Mouse (Mus musculus) brain, adult 2 months (tissue): ENCODE measurements around the gene Galnt2.
A peak's percentile ranks its signal among the peaks of the same experiment; 100 is the strongest.

ENCODE experiments used
- DNase-seq: peaks from one replicate; pipeline ENCODE4 v3.0.0; 2011; ENCODE audit warnings: low read depth, low spot score

Gene Galnt2

DNA sequence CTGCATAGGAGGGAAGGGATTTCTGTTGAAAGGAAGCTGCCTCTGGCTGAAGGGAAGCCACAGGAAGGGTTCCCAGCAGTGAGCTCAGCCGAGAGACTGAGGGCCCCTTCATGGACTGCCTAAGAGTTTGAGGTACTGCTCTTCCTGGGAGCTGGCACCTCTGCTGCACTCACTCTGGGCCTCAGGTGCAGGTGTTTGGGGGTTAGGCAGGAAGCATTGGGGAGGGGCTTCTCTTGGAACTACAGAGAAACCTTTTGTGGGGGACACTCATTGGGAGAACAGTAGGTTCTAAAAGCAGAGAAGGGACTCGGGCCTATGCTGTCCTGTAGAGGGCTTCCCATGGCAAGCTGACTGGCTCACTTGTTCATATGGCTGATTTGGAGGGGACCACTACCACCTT is 3.3 kb downstream of the Galnt2 start:
- DNase-seq, result no peak

DNA sequence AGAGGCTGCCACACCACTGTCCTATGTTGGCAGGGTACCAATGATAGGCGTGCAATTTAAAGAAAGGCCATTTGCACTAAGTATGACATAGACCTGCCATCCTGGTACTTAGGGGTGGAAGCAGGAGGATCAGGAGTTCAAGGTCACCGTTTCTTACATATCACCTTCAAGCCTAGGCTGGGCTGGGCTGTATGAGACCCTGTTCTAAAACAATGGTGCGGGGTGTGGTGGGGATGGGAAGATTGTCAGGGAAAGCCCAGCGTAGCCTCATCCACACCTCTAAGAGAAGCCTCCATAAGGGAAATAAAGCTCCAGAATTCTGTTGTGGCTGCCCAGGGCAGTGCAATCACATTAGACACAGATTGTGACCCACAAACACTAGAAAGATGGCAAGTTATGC is 4.3 kb downstream of the Galnt2 start:
- DNase-seq, result no peak

DNA sequence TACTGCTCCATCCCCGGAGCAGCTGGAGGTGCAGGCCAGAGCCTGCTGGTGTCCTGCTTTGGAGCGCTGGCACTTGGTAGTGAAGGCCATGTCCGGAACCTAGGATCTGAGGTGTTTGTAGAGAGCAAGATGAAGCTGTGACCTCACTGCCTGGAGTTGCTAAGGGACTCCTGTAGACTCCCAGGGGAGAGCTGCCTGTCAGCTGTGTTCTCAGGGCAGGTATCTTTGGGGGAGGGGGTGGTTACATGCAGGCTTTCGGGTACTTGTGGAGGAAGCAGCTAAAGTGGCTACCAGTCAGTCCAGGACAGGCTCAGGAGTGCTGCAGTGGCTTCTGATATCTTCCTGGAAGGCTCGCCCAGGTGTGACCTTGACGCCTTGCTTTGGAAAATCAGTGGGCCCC is 8.2 kb downstream of the Galnt2 start:
- no peak for DNase-seq

DNA sequence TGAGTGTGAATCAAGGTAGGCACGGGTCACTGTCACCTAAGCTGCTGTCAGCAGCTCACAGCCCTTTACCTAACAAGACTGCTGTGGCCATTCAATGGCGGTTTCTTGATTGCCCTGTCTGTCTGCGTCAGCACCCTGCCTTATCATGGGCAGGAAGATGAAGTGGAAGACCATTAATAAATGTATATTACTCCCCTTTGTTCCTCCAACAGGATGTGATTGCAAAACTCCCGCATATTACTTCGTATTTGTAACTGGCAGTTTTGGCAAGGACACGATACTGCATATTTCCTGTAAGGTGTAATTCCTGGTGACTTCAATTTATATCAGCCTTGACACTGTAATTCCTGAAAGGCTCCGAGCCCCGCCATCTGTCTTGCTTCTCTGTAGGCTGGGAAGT is 9.7 kb downstream of the Galnt2 start:
- no peak for DNase-seq

DNA sequence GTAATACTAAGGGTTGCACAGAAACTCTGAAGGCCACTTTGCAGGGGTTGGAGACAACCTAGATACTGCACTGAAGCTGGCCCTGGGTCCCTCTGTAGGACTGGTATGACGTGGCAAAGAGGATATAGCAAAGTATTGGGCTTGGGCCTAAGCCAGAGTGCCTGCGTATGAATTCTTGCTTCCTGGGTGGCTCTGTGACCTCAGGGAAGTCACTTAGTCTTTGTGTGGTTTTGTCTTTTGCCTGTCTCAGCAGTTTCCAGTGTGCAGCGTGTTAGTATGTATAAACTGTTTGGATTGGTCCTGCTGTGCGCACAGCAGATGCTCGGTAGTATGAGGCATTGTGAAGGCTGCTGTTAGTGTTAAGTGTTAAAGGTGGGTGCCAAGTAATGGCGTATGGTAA is 11.0 kb downstream of the Galnt2 start:
- no peak for DNase-seq

DNA sequence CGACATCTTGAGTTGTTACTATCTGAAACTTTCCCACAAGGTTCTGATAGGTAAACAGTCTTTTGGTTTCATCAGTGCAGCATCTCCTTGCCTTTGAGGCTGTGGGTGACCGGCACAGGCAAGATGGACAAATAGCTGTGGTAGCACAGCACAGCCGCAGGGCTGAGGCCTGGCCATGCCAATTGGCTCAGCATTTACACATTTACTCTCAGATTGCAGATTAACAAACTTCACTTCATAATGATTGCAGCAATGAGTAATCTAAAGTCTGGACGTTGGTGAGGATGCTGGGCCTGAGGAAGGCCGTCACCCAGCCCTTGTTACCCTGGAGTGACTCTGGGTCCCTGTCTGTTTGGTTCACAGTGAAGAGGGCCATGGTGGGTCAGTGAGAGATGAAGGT is 11.7 kb downstream of the Galnt2 start:
- no peak for DNase-seq

DNA sequence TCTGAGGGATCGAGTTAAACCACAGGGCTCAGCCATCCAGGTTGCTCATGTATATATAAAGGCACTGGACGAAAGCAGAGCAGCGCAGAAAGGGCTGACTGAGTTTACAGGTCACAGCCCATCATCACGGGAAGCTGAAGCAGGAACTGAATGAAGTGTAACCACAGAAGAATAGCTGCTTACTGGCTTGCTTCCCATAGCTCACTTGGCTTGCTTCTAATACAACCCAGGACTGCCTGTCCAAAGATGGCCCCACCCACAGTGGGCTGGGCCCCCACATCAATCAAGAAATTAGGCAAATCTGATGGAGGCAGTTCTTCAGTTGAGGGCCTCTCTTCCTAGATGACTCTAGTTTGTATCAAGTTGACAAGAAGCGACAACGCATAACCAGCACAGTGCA is 16.4 kb downstream of the Galnt2 start:
- no peak for DNase-seq

DNA sequence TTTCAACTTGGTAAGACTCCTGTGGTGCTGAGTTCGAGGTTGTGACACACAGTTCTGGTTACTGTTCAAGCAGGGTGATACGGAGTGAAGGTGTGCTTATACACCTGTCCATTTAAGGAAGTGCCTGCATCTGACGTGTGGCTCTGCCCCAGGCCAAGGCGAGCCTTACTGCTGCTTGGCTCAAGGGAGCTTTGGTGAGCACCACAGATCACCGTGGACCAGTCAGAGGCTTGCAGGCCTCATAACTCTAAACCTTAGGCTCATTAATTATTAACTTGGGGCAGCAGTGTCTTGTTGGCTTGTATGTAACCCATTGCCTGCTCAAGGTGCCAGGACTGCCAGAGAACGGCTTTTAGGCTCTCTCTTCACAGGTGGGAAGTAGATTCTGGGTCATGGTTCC is 17.5 kb downstream of the Galnt2 start:
- no peak for DNase-seq

DNA sequence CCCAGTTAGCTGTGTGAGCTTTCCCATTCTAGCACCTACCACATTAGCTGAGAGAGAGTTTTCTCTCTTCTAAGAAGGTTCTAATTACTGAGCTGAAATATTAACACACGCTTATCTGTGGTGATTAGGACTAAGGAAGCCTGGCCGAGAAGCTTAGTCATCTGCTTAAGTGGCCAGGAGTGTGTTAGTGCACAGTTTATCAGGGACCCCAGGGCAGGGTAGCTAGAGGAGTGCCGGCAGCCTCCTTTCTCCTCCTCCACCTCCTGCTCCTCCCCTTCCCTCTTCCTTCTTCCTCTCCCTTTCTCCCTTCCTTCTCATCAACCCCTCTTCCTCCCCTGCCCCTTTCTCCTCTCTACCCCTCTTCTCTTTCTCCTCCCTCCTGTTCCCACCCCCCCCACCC is 19.1 kb downstream of the Galnt2 start:
- DNase-seq, result no peak

DNA sequence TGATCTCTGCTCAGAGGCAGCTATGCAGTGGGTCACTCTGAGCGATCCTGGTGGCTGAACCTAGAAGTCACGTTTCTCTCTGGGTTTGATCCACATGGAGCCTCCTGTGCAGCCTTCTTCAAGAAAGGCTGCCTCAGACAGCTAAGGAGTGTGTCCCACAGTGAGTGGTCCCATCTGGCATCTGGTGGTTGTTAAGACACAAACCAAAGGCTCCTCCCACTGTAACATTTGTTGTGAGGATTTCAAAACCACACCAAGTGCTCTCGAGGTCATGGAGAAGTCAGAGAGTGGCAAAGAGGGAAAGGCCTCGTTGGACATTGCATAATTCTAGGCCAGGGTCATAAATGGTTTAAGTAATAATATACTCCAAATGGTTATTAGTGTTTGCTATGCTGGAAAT is 19.6 kb downstream of the Galnt2 start:
- DNase-seq, result no peak

DNA sequence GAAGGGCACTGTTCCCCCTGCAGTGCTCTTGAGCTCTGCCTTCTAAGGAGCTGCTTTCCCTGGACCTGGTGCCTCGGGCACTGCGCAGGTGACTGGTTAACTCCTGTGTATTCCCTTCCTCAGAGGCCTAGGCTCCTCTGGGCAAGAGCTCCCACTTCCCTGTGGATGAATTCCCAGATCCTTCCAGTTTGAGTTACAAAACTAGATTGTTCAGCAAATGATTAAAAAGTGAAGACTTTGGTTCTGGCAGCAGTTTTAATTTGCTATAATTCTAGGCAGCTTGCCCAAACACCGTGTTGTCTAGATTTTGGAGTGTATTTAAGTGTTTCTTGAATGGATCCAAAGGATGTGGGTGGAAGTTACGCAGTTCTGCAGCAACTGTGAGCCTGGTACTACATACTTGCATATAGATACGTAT is 21.4 kb downstream of the Galnt2 start:
- DNase-seq, result peak; percentile 77

DNA sequence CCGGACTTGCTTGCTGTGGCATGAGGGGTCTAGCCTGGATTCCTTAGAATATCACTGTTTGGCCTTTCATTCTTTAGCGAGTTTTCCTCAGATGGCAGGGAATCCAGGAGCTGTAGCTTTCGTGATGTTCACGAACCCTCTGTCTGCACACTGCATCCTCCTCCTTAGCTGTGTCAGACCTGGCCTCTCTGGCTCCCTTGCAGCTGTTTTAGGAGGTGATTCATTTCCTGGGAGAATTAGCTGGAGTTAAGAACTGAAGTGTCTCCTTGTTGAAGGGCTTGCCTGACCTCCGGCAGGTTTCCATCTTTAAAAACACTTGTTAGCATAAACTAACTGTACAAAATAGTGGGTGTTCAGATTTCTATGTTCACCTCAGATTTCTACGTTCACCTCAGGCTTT is 22.7 kb downstream of the Galnt2 start:
- DNase-seq, result peak; percentile 56

DNA sequence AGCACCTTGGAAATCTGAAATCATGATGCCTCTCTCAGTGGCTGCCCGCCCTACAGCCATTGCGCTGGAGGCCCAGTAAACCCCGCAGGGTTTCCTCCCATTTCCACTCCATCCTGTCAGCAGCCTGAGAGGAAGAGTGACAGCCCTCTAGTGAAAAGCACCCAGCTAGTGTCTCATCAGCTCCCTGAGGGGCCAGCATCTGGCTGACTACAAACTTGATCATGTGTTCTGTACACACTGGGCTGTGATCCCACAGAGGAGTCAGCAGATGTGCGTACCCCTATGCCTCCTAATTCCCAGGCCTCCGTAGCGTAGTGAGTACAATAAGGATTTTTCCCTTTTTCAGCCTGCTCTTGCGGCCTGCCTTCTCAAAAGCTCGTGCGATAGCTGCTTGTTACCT is 25.6 kb downstream of the Galnt2 start:
- peak; percentile 74 for DNase-seq

DNA sequence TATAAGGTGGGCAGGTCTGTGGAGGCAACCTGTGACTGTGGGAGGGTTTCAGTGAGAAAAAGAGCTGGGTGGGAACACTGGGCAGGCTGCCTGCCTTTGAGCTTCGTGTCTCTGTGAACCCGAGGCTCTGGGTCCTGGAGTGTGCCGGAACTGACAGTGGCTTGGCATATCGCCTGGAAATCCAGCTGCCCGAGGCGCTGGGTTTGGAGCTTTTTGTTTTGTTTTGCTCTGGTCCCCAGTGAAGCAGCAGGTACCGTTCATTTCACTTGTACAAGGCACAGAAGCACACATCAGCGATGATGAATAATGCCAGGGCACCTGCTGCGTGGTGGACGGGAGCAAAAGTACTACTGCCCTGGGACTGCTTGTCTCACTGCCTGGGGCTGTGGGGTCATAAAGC is 26.2 kb downstream of the Galnt2 start:
- DNase-seq, result peak; percentile 86

DNA sequence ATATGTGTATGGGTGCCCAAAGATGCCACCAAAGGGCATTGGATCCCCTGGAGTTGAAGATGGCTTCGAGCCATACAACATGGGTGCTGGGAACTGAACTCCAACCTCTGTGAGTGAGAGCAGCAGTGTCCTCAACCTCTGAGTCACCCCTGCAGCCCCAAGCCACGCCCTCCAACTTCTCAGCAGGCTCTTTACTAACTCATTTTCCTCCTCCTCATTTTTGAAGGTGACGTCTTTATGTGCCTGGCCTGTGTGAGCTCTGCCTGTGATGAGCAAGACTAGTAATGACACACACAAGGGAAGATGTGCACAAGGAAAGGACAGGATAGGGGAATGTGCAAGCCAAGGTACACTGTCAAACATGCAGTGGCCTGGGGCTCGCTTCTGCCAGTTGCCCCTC is 28.0 kb downstream of the Galnt2 start:
- DNase-seq, result no peak

DNA sequence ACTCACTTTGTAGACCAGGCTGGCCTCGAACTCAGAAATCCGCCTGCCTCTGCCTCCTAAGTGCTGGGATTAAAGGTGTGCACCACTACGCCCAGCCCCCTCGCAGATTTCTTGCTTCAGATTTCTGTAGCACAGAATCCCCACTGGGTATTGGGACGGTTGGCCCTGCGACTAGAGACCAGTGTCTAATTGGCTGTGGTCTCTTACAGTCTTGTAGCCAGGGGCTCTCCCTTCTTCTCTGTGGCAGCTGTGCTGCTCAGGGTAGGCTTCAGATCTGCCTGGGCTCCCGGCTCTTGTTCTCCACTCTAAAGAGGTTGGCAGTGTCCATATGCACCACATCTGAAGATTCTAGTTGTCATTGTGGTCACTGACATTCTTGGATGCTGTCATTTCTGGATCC is 28.7 kb downstream of the Galnt2 start:
- no peak for DNase-seq

DNA sequence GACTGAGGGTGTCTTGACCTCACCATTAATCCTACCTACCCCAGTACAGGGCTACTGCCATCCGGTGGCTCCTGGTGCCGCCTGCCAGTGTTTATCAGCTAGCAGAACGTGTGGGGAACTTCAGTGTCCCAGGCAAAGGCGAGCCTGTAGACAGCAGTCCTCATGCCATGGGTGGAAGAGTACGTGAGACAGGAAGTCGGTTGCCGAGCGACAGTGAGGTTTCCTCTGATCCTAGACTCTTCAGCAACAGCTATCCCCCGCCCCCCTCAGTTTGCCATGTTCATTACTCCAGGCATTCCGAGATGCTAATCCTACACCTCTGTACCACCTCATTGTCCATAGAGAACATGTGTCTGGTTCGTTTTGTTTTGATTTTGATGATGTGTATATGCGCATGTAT is 29.2 kb downstream of the Galnt2 start:
- DNase-seq, result no peak

DNA sequence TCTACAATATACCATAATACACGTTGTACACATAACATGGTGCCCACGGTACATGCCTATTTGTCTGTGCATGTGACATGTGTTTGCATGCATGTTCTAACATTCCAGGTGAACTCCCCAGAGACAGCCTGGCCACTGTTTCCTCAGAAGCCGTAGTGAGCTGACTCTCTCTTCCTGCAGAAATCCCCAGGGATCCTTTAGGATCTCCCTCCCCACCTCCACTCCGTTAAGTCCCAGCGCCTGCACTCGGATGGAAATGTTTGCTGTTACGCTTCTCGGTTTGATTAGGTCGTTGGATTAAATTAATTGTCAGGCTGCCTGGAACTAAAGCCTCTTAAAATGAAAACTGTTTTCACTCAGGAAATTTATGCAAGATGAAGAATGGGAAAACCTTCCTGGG is 31.9 kb downstream of the Galnt2 start:
- DNase-seq, result no peak

DNA sequence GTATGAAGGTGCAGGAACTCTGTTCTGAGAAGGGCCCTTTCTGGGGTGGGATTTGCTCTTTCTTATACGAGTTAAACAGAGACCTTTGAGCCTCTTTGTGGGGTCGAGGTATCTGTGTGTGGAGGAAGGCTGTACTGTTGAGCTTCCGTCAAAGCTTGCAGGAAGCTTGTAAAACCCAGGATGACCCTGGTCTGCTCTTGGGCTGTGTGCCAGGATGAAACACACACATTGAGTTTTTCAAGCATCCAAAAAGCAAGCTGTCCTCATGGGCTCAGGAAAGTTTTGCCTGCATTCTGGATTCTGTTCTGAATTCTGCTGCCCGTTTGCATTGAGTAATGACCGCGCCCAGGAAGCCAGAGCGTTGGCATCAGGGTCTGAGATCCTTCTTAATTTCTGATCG is 32.8 kb downstream of the Galnt2 start:
- DNase-seq, result no peak

DNA sequence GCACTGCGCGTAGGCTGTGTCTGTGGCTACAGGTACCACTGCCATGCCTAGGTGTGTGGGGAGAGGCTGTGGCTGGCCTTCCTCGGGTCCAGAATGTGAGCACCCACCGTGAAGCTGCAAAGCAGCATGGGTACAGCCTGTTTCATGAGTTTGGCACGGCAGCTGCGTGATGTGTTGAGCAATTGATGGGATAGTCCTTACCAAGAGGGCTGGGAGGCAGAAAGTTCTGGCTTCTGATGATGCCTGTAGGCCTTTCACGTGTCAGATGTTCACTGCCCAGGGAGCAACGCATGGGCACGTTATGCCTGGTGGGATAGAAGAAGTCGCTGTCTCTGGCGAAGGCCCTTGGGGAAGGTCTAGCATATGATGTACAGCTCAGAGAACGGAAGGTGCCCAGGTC is 33.5 kb downstream of the Galnt2 start:
- no peak for DNase-seq

DNA sequence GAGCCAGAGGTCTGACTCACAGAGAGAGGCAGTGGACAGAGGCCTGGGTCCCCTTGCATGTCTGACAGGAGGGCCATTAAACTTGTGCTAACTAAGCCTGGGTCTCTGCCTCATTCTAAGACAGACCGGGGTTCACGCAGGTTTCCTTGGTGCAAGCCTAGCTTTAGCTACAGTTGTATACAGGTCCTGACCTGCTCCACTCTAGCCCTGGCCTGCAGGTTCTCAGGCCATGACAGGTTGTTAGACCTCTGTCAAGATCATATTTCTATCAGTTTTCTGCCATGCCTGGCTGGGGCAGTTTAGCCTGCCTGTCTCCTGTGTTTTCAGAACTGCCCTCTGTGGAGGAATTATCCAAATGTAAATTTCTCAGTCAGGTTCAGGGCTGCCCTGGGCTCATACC is 33.9 kb downstream of the Galnt2 start:
- no peak for DNase-seq

DNA sequence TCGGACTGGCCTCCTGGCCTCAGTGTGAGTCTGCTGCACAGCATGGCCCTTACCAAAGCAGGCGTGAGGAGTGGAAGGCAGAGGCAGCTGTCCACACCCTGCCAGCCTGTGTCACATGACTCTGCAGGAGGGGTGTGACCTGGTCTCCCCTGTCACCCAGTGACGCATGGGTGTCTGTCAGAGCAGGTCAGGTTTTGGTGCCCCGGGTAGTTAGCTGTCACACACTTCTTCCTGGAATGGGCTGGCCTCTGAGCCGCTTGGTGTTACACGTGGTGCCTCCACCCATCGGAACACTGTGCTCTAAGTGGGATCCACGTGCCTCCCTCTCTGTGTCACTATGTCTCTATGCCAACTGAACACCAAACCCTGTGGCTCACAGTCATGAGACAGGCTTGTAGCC is 34.6 kb downstream of the Galnt2 start:
- DNase-seq, result peak; percentile 65

DNA sequence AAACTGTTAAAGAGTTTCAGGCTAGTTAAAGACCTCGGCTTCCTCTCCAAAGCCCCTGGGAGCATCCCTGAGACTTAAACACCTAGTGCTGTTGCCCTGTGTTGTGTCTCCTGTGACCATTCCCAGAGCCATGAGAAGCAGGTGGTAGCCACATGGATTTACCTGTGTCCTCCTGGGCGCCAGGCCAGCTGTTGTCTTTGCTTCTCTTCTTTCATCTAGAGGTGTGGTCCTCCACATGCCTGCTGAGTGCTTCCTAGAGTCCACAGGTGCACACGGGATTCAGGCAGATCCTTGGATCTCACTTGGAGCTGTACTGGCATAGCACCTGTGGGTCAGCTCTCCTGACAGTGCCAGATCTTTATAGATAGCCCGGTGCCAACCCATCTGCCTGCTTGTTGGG is 36.0 kb downstream of the Galnt2 start:
- DNase-seq, result no peak

DNA sequence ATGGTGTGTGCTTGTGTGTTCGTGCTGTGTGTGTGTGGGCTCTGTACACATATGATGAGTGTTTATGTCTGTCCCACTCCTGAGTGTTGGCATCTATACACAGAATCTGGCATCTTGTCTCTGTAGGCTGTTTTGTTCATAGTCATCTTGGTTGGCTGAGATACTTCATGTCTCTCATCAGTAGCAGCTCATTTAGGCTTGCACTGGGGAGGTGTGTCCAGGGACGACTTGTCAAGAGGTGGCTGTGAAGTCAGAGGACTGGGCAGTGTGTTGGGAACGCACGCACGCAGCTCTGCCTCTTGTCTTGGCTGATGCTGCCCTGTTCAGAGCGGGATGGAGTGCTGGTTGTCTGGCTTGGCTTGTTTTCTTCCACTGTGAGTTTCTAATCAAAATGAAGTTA is 39.3 kb downstream of the Galnt2 start:
- DNase-seq, result no peak

DNA sequence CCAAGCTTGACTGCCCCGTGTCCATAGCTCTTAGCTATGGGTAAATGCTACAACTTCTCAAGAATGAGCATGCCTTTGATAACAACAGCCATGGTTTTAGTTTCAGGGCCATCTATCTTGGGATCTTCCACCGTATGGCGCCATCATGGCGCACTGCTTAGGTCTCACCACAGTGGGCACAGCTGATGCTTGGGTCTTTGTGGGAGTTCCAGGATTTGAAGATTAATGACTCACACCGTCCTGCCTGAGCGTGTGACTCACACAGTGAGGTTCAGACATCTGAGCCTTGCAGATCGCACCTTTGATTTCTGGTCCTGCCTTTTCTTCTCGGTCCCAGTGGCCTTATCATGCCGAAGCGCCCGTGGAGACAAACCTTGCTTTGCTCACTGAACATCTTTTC is 39.7 kb downstream of the Galnt2 start:
- DNase-seq, result peak; percentile 73
